Mouse (Mus musculus) brown adipose tissue, adult 24 weeks (tissue): ENCODE measurements at regions not wholly inside any gene's neighbourhood (a gene's known extent, or its start where the extent isn't known, plus 50 kb on each side); places are given as distances from the start of the nearest gene placed in this dataset.

ENCODE experiments used
- H3K27ac ChIP-seq: fragments of 200-500 bp; replicated peaks from 2 replicates; pipeline ENCODE4 v1.5.1; 2012; ENCODE audit warnings: low read depth, mild to moderate bottlenecking, low read length
- H3K4me1 ChIP-seq: fragments of 200-500 bp; 2 replicates; pipeline ENCODE4 v1.6.1; 2012; ENCODE audit warnings: low read length, mixed read lengths; ENCODE audit not compliant: control insufficient read depth, insufficient read depth, insufficient read length
- H3K4me3 ChIP-seq: fragments of 200-500 bp; 2 replicates; pipeline ENCODE4 v1.5.1; 2012; ENCODE audit warnings: low read depth, mild to moderate bottlenecking, low read length, moderate library complexity; ENCODE audit not compliant: insufficient read depth

DNA sequence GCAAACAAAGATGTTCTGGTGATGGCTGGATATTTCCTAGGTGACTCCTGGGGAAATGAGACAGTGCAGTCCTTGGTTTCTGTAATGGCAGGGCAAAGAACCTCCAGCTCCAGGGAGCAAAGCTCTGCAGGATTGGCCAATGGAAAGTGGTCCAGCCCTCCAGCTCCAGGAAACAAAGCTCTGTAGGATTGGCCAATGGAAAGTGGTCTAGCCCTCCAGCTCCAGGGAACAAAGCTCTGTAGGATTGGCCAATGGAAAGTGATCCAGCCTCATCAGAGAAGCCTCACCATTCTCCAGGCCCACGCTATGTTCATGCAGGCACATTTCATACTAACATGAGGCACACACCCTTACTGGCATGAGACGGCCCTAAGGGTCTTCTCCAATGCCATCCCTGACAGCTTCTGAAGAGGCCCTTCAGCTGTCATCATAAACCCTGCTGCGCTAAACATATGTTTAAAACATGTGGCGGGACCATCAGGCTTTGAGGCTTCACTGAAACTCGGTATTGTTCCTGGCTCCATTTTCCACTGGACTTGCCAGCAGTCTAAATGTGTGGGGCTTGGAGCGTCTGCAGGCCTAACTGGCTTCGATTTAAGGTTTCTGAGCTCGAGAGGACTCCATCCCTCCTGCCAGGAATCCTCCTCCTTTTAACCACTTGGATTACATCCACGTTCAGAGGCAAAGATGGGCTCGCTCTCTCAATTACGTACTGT is 175.3 kb upstream of the Ccdc54 start:
- H3K27ac ChIP-seq, result no peak overlapping the region
- no peak overlapping the region for H3K4me3 ChIP-seq
- H3K4me1 ChIP-seq, result no peaks in the 10 kb centered on the region

DNA sequence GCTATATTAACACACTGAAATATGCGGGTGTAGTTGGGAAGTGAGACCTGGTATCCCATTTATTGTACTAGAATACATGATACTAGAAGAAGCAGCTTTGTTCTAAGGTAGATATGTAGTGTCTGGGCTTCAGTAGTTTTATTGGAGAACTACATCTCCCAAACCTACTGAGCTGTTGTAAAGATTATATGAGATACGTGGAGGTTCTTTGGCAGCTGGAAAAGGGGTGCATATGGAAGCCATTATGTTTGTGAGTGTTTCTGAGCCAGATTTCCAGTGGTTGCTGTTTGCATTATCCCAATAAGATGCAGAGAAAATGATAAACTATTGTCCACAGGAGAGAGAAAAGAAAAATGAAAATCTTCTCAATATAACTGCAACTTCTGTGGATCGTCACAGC is 171.1 kb upstream of the Ccdc54 start:
- no peak overlapping the region for H3K4me3 ChIP-seq
- no peaks in the 10 kb centered on the region for H3K4me1 ChIP-seq
- H3K27ac ChIP-seq, result no peak overlapping the region

DNA sequence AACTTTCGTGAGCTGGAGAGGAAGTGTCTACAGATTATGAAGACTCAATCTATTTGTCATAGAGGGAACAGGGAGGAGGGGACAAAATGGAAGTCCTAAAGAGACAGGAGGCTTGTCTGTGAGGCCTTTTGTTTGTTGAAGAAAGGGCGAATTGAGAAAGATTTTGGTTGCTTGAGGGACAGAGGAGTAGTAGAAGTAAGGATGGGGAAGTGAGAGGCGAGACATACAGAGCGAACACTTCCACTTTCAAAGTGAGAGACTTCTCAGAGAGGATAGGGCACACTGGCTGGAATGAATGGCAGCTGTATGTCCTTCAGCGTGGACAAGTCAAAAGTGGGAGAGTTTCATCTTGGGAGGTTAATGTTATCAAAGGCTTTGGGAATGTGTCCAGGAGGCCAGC is 169.0 kb upstream of the Ccdc54 start:
- no peaks in the 10 kb centered on the region for H3K4me1 ChIP-seq
- H3K27ac ChIP-seq, result no peak overlapping the region
- H3K4me3 ChIP-seq, result no peak overlapping the region

DNA sequence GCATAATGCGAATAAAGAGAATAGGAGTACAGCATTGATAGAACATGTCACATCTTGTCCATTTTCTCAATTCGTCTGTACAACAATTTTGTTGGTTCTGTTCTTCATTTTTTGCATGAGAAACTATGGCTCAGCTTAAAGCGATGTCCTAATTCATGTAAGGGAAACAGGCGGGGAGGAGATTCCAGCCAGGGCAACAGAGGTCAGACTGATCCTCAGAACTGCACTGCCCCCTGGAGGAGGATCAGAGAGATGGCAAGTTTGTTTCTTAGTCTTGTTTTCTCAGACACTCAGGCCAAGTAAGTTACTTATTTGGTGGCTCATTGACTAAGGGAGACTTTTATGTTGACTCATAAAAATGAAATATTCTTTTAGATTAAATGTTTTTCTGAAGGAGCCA is 165.7 kb upstream of the Ccdc54 start:
- peaks cover 10% of the 10 kb centered on the region for H3K4me1 ChIP-seq
- H3K27ac ChIP-seq, result no peak overlapping the region
- no peak overlapping the region for H3K4me3 ChIP-seq

DNA sequence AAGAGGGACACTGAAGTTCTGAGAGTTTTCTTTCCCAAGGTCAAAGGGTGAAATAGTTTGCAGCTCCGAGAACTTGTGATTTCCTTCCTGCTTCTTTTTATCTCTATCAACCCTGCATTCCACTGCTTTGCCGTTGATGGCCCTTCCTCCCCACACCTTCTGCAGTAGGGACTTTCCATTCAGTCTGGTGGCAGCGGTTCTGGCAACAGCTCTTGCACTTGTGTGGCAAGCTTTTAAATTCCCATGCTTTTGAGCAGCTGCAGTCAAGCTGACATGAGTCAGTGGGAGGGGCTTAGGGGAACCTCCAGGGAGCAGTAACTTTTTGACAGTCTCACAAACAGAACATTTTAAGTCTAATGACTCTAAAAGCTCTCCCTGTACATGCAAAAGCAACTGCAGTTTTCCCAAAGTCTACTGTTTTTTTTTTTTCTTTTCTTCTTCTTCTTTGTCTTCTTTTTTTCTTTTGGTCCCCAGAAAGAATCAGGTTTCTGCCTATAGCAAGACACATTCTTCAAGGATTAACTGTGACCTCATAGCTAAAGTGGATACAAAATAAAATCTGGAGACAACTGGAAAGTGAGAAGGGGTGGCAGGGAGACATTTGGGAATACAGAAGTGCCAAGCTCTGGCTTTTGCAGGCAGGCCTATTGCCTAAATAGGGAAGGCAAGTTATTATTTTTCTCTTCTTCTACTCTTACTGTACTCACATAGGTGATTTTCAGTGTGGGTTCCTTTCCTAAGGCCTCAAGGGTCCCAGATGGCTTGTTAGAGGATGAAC is 162.8 kb upstream of the Ccdc54 start:
- Histone ChIP-seq H3K4me3 (peak overlapping the region; percentile 18; the same call in 1 of the 2 replicates), H3K27ac (peak overlapping the region; percentile 33; the same call in 1 of the 2 replicates), H3K4me1 (peaks cover 12% of the 10 kb centered on the region)

DNA sequence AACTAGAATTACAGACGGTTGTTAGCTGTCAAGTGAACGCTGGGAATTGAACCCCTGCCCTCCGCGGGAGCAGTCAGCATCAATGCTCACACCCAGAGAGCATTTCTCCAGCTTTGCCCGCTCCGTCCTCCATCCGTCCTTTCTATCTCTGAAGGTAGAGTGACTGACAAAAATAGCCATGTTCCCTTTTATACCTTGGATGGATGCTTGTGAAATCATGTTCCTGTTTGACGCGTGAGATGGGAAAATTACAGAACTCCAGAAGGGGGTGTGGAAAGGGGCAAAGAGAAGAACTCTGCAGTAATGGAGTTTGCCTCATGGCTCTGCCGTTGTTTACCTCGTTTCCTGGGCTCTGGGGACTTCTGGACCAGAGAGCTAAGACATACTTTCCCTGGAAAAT is 162.1 kb upstream of the Ccdc54 start:
- no peak overlapping the region for H3K4me3 ChIP-seq
- peak overlapping the region; percentile 55 for H3K27ac ChIP-seq
- peaks cover 12% of the 10 kb centered on the region for H3K4me1 ChIP-seq

DNA sequence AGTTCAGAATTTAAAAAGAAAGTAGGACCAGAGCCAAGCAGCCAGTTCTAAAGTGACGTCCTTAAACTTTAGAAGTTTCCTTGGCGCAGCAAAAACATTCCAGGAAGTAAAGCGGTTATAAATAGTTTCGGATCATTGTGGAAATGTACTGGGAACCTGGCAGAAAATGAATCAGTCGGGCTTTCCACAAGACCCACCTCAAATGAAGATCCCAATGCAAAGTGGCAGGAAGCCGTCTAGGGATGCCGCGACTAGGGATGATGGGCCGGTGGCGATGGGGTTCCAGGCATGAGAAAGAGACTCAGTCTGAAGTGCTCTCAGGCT is 161.3 kb upstream of the Ccdc54 start:
- 0 out of 2 replicates have a peak overlapping the region, but pooled peaks have one; percentile 52 for H3K27ac ChIP-seq
- peak overlapping the region; percentile 30 for H3K4me3 ChIP-seq
- H3K4me1 ChIP-seq, result peaks cover 12% of the 10 kb centered on the region

DNA sequence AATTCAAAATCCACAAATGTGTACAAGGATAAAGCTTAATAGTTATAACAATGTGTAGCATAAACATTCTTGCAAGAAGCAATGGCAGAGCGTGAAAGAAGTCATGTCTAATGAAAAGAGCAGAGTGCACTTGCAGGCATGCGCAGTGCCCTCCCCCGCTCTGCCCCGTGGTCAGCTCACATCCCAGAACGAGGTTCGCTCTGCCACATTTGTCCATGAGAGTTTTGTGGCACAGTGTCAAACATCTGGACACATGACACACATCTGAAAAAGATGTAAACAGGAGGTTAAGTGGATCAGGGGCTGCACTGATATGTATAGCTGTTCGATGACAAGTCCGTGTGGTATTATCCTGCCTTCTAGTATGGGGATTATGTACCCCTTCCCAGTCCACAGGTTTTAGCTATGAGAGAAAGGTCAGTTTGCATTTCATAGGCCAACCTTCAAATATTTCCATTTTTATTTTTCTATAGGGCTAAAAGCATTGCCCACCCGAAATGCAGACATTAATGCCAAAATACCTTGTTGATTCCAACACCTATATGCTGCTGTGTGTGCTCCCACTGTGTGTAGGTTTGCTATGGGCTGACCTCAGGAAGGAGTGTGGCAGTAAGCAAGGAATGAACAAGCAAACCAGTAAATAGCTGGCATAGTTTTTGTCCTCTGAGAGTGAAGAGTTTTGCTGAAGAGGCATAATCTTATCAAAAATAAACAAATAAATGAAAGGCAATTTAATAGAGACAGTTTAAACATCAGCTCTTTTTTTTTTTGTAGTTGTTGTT is 160.7 kb upstream of the Ccdc54 start:
- Histone ChIP-seq H3K4me3 (no peak overlapping the region), H3K27ac (peak overlapping the region; percentile 45; the same call in 1 of the 2 replicates)

DNA sequence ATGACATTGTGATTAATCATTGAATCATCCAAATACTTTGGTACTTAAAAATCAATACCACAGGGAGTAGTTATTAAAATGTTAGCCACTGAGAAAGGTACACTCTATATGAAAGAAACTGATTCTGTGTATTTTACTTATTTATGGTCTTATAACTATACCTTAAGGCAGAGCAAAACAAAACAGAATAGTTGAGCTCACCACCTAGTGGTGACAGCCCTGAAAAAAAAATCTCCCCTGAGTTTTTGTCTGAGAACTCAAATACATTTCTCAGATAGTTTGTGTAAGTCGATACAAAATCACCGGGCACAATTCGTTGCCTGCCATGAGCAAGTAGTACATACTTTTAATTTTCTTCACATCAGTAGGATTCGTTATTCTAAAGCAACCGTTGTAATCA is 156.7 kb upstream of the Ccdc54 start:
- Histone ChIP-seq H3K4me3 (no peak overlapping the region), H3K4me1 (peaks cover 5% of the 10 kb centered on the region; the same call in 1 of the 2 replicates), H3K27ac (no peak overlapping the region)

More for the DNA sequence above, 160.7 kb upstream of the Ccdc54 start:
- H3K4me1 ChIP-seq, result peaks cover 12% of the 10 kb centered on the region

DNA sequence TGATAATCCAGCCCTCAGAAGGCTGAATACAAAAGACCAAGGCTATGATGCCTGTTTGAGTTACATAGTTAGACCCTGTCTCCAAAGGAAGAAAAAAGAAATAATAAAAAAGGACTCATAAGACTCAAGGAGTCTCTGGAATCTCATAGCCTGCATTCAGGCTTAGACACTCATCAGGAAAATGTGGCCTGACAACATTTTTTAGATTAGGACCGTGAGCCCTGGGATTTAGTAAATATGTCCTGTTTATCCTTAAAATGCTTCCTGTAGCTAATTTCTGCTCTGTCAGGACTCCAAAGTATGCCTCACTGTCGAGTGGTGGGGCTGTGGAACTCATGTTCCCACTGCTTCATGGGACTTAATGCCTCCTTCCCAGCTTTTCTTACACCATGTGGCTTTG is 154.8 kb upstream of the Ccdc54 start:
- no peak overlapping the region for H3K27ac ChIP-seq
- H3K4me3 ChIP-seq, result no peak overlapping the region
- no peaks in the 10 kb centered on the region for H3K4me1 ChIP-seq

DNA sequence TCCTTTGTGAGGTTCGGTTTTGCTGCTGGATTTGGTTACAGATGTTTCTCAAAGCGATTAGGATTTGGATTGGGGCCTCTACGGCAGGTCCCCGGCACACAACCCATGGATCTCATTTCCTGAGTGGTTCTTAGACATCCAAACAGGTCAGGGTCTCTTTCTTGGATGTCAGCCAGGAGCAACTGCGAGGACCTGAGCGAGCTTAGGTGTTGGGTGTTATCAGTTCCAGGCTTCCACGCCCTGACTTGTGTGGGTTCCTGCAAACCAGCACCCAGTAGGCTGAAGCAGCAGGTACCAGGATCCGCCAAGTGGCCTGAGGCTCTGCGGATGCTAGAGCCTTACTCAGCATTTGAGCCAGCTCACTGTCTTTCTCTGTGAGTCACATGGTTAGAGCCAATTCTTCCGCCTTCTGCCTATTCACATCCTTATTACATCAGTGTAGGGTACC is 146.5 kb upstream of the Ccdc54 start:
- Histone ChIP-seq H3K4me1 (no peaks in the 10 kb centered on the region; the same call in 1 of the 2 replicates), H3K27ac (no peak overlapping the region), H3K4me3 (peak overlapping the region; percentile 51)

DNA sequence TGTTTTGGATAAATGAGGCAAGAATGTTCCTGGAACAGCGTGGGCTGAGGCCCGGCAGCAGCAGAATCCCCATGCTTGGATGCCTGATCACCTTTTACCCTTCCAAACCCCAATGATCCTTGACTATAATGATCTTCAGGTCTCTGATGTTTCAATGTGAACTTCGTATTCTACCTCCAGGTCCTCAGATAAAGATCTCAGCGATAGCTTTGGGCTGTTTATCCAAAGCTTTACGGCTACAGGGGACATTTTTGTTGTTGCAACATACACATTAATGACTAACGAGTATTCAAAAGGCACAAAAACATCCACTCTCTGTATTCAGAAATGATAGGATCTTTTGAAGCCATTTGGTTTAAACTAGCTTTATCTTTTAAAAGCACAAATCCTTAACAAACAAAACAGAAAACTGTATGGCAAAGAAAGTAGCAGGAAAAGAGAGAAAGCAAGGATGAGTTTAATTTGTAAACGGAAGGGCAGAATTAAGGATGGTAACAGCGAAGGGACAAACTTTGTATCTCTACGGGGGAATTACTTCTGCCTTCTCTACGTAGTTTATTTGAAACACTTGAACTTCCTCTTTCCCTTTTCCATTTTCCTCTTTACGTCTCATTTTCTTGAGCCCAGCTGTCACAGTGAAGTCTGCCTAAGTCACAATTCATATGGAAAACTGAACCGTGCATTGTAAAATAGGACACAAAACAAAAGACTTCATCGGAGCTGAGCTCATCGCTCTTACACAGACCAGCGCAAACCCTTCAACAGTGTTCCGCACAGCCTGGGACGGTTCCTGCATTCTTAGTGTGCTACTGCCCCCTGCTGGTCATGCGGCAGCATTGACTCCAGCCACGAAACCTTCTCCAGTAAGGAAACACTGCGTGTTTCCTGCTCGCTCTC is 145.4 kb upstream of the Ccdc54 start:
- Histone ChIP-seq H3K4me1 (no peaks in the 10 kb centered on the region; the same call in 1 of the 2 replicates), H3K27ac (peak overlapping the region; percentile 80), H3K4me3 (peak overlapping the region; percentile 67)

DNA sequence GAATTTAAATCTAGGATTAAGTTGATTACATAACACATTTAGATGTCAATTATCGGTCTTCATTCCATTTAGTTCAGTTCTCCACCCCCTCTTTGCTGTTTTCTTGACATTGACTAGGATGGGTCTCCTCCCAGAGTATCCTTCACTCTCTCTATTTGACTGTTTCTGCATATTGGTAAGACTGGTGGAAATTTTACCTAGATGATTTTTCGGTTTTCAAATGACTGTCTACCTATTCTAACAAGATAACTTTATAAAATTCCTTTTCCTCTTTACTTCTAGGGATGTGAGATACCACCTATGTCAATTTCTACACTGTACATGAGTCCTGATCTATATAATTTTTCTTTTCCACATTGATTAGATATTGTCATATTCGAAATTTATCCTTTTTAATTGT is 142.4 kb upstream of the Ccdc54 start:
- H3K27ac ChIP-seq, result no peak overlapping the region
- no peaks in the 10 kb centered on the region; the same call in 1 of the 2 replicates for H3K4me1 ChIP-seq
- H3K4me3 ChIP-seq, result no peak overlapping the region
